Mouse (Mus musculus): ENCODE measurements around the gene Olfr251. TPM values are rescaled to one million over a fixed set of nuclear protein-coding genes. Genes with fewer than 3 reads are reported as not detected.

Gene Olfr251
- total and polyA plus RNA-seq, 3 experiments = not detected

GRCm38 (mm10) chr9:38348111-38348510 lies 28.8 kb upstream of the Olfr251 start, which contains the start of gene Olfr898:
TSS of gene Olfr898 (plus strand) at chr9:38348411.
- no peak within 1 kb of the TSS for H3K27ac ChIP-seq (ENCODE audit: insufficient read depth, low read depth)
- in situ Hi-C loops (cut with MboI; ENCODE audit: low pct_ligation_motif_present, low pct_unique_long_range_greater_than_20kb, low sequenced_read_pairs) = no loop called here
- H3K9ac ChIP-seq (ENCODE audit: insufficient read depth, low read depth) = no peak within 1 kb of the TSS
- H3K27me3 ChIP-seq (replicated peaks) = no peaks in the 10 kb centered on the region
- no peak within 1 kb of the TSS for H3K4me2 ChIP-seq (ENCODE audit: insufficient read depth, low read depth, poor library complexity, severe bottlenecking)
- no peaks in the 10 kb centered on the region for H3K9me3 ChIP-seq (replicated peaks; ENCODE audit: low read length)
- dilution Hi-C loops (cut with MboI; ENCODE audit: extremely low pct_ligation_motif_present, extremely low pct_unique_long_range_greater_than_20kb, low sequenced_read_pairs) = no loop called here
- H3K79me2 ChIP-seq (replicated peaks; ENCODE audit: control insufficient read depth, extremely low read depth, insufficient read depth, poor library complexity, severe bottlenecking) = no peaks in the 10 kb centered on the region
- no peak for TF ChIP-seq RCOR1 (conservative IDR thresholded peaks at IDR 0.05; ENCODE audit: low read depth, low read length)
- TF ChIP-seq E2F4 (IDR thresholded peaks at IDR 0.05; ENCODE audit: insufficient replicate concordance, low read depth, low read length) = no peak
- TF ChIP-seq EP300 (IDR thresholded peaks at IDR 0.05; ENCODE audit: low read length) = no peak
- no peak for TF ChIP-seq JUND (conservative IDR thresholded peaks at IDR 0.05; ENCODE audit: low read depth, low read length)
- TF ChIP-seq GABPA (IDR thresholded peaks at IDR 0.05; ENCODE audit: insufficient replicate concordance, low read depth, low read length) = no peak
- TF ChIP-seq CTCF (conservative IDR thresholded peaks at IDR 0.05 in 1 of 2, IDR thresholded peaks at IDR 0.05 in 1 of 2; ENCODE audit: low read depth in 2 of 2, low read length in 2 of 2) = no peak
- TF ChIP-seq UBTF (IDR thresholded peaks at IDR 0.05; ENCODE audit: low read depth, low read length) = no peak
- no peak for TF ChIP-seq ZMIZ1 (IDR thresholded peaks at IDR 0.05; ENCODE audit: low read depth, low read length)
- no peak for TF ChIP-seq HCFC1 (IDR thresholded peaks at IDR 0.05; ENCODE audit: low read depth, low read length)
- TF ChIP-seq ETS1 (conservative IDR thresholded peaks at IDR 0.05; ENCODE audit: low read depth, low read length) = no peak
- TF ChIP-seq RAD21 (IDR thresholded peaks at IDR 0.05; ENCODE audit: low read depth, low read length) = no peak
- TF ChIP-seq MAZ (IDR thresholded peaks at IDR 0.05; ENCODE audit: low read depth, low read length) = no peak
- TF ChIP-seq USF2 (conservative IDR thresholded peaks at IDR 0.05; ENCODE audit: low read depth, low read length) = no peak
- no peak for TF ChIP-seq IRF4 (IDR thresholded peaks at IDR 0.05; ENCODE audit: low read depth, low read length)
- TF ChIP-seq ELF1 (IDR thresholded peaks at IDR 0.05; ENCODE audit: low read depth, low read length) = no peak
- no peak for TF ChIP-seq USF1 (IDR thresholded peaks at IDR 0.05; ENCODE audit: low read depth, low read length)
- no peak for TF ChIP-seq SIN3A (IDR thresholded peaks at IDR 0.05; ENCODE audit: low read length)
- TF ChIP-seq ZNF384 (IDR thresholded peaks at IDR 0.05; ENCODE audit: low read depth, low read length) = no peak
- TF ChIP-seq TBP (conservative IDR thresholded peaks at IDR 0.05; ENCODE audit: low read depth, low read length) = no peak
- no peak for DNase-seq (ENCODE audit: extremely low read depth)
- H3K4me1 ChIP-seq (ENCODE audit: control insufficient read depth in 1 of 2, insufficient read depth in 2 of 2) = no peaks in the 10 kb centered on the region
- no peak within 1 kb of the TSS for H3K4me3 ChIP-seq (replicated peaks in 1 of 3; ENCODE audit: low read depth in 2 of 3, low read length in 2 of 3, poor library complexity in 1 of 3)
- H3K36me3 ChIP-seq (replicated peaks in 1 of 2; ENCODE audit: control insufficient read depth in 1 of 2, insufficient read depth in 1 of 2, low read length in 1 of 2) = no peaks in the 10 kb centered on the region

- Histone ChIP-seq H3K79me2 (replicated peaks; ENCODE audit: control insufficient read depth, extremely low read depth, insufficient read depth, poor library complexity, severe bottlenecking) (no peaks in the 10 kb centered on the region), H3K36me3 (replicated peaks in 1 of 2; ENCODE audit: control insufficient read depth in 1 of 2, insufficient read depth in 1 of 2, low read length in 1 of 2) (no peaks in the 10 kb centered on the region), H3K9ac (ENCODE audit: insufficient read depth, low read depth) (no peak within 1 kb of the TSS), H3K27me3 (replicated peaks) (no peaks in the 10 kb centered on the region), H3K4me2 (ENCODE audit: insufficient read depth, low read depth, poor library complexity, severe bottlenecking) (no peak within 1 kb of the TSS), H3K4me1 (ENCODE audit: control insufficient read depth in 1 of 2, insufficient read depth in 2 of 2) (no peaks in the 10 kb centered on the region), H3K9me3 (replicated peaks; ENCODE audit: low read length) (no peaks in the 10 kb centered on the region), H3K4me3 (replicated peaks in 1 of 3; ENCODE audit: low read depth in 2 of 3, low read length in 2 of 3, poor library complexity in 1 of 3) (no peak within 1 kb of the TSS), H3K27ac (ENCODE audit: insufficient read depth, low read depth) (no peak within 1 kb of the TSS)
- DNase-seq (ENCODE audit: extremely low read depth) = no peak
- TF ChIP-seq USF2 (conservative IDR thresholded peaks at IDR 0.05; ENCODE audit: low read depth, low read length) = no peak
- no peak for TF ChIP-seq NRF1 (IDR thresholded peaks at IDR 0.05; ENCODE audit: low read depth, low read length)
- no peak for TF ChIP-seq BHLHE40 (IDR thresholded peaks at IDR 0.05; ENCODE audit: low read depth, low read length)
- TF ChIP-seq ELF1 (IDR thresholded peaks at IDR 0.05; ENCODE audit: low read depth, low read length) = no peak
- no peak for TF ChIP-seq USF1 (IDR thresholded peaks at IDR 0.05; ENCODE audit: low read depth, low read length)
- TF ChIP-seq SMC3 (IDR thresholded peaks at IDR 0.05; ENCODE audit: low read depth, low read length) = no peak
- no peak for TF ChIP-seq MAZ (IDR thresholded peaks at IDR 0.05; ENCODE audit: low read depth, low read length)
- no peak for TF ChIP-seq ZKSCAN1 (IDR thresholded peaks at IDR 0.05; ENCODE audit: borderline replicate concordance, low read depth, low read length)
- dilution Hi-C loops (cut with MboI; ENCODE audit: extremely low pct_ligation_motif_present, extremely low pct_unique_long_range_greater_than_20kb, low sequenced_read_pairs) = no loop called here
- in situ Hi-C loops (cut with MboI; ENCODE audit: low pct_ligation_motif_present, low pct_unique_long_range_greater_than_20kb, low sequenced_read_pairs) = no loop called here
These were observed 10.3 kb upstream of the Olfr251 start, which contains the start of gene Olfr250 for GRCm38 (mm10) chr9:38366596-38366995. TSS of gene Olfr250 (plus strand) at chr9:38366896.
